Mouse (Mus musculus) lung, adult 2 months (tissue): ENCODE results near the gene Rps6kc1.

ENCODE experiments used
- CTCF ChIP-seq: fragments of 200-500 bp; IDR thresholded peaks from 2 replicates; pipeline ENCODE4 v1.5.1; 2011; ENCODE audit warnings: mild to moderate bottlenecking, low read length, control low read depth; ENCODE audit not compliant: insufficient read depth
- POLR2A ChIP-seq: fragments of 200-500 bp; IDR thresholded peaks from 2 replicates; pipeline ENCODE4 v1.6.1; 2011; ENCODE audit warnings: low read depth, mild to moderate bottlenecking, control low read depth, low read length, borderline replicate concordance; ENCODE audit errors: extremely low read depth

DNA sequence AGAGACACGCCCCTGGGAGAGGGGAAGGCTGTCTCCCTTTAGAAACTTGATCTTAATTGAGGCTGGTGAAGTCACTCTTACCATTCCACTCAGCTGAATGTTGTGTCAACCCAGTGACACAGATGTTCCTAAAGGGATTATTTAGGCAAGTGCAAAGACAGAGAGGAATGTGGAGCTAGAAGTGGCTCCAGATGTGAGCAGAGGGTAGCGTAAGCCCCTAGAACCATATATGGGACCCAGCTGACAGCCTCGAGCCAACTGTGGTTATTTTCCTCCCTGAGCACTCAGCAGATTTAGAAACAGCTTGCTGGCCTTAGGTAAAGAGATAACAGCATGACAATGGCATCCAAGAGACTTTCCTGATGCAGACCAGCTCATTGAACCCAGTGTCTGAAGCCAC lies 41.4 kb upstream of the Rps6kc1 start:
- TF ChIP-seq CTCF (no peak), POLR2A (no peak)
